Mouse (Mus musculus) liver, embryonic 14.5 days (tissue): ENCODE data around the gene Nobox. TPM values are rescaled to one million over a fixed set of nuclear protein-coding genes. Genes with fewer than 3 reads are reported as not detected.

ENCODE experiments used
- ATAC-seq: fragments of 200-750 bp; cut with Nextera tagmentation; 2 replicates; pipeline ENCODE4 v1.8.0; 2017; ENCODE audit warnings: moderate number of reproducible peaks, mild to moderate bottlenecking, moderate library complexity; ENCODE audit not compliant: insufficient read depth
- DNase-seq, 3 experiments: peaks; one replicate each; pipeline ENCODE4 v3.0.0-alpha.2; 2012 to 2013; ENCODE audit warnings: low read depth in 3 of 3, low spot score in 3 of 3
- H3K27ac ChIP-seq: fragments of 300-500 bp; sonication (generic); 2 replicates; pipeline ENCODE4 v1.5.1; 2014; ENCODE audit warnings: moderate library complexity, mild to moderate bottlenecking, control low read depth, inconsistent platforms
- H3K27me3 ChIP-seq: fragments of 300-500 bp; sonication (generic); 2 replicates; pipeline ENCODE4 v1.6.1; 2014; ENCODE audit warnings: mild to moderate bottlenecking, low read length, moderate library complexity; ENCODE audit not compliant: control insufficient read depth, insufficient read depth
- H3K36me3 ChIP-seq: fragments of 300-500 bp; sonication (generic); replicated peaks from 2 replicates; pipeline ENCODE4 v1.6.1; 2014; ENCODE audit warnings: low read depth; ENCODE audit not compliant: control insufficient read depth, insufficient read depth
- H3K4me1 ChIP-seq, 2 experiments: fragments of 200-500 bp in 1 of 2; fragments of 300-500 bp in 1 of 2; sonication (generic) in 1 of 2; replicated peaks; 2 replicates each; pipeline ENCODE4 v1.6.1; 2012 to 2014; ENCODE audit warnings: antibody characterized with exemption in 1 of 2, inconsistent platforms in 1 of 2, low read length in 1 of 2; ENCODE audit not compliant: control insufficient read depth in 2 of 2, insufficient read depth in 2 of 2
- H3K4me2 ChIP-seq: fragments of 300-500 bp; sonication (generic); 2 replicates; pipeline ENCODE4 v1.6.1; 2014; ENCODE audit warnings: low read depth, mild to moderate bottlenecking, control low read depth, moderate library complexity
- H3K4me3 ChIP-seq, 2 experiments: fragments of 200-500 bp in 1 of 2; fragments of 300-500 bp in 1 of 2; sonication (generic) in 1 of 2; 2 replicates each; pipeline ENCODE4 v1.5.1; 2012 to 2014; ENCODE audit warnings: low read depth in 2 of 2, low read length in 2 of 2, mild to moderate bottlenecking in 2 of 2, control low read depth in 1 of 2, inconsistent platforms in 1 of 2, moderate library complexity in 1 of 2; ENCODE audit not compliant: insufficient read depth in 1 of 2
- H3K9ac ChIP-seq: fragments of 300-500 bp; sonication (generic); replicated peaks from 2 replicates; pipeline ENCODE4 v1.6.1; 2014; ENCODE audit warnings: mild to moderate bottlenecking, control low read depth, moderate library complexity
- H3K9me3 ChIP-seq: fragments of 300-500 bp; sonication (generic); 2 replicates; pipeline ENCODE4 v1.6.1; 2016; ENCODE audit warnings: low read length, mixed read lengths; ENCODE audit not compliant: control insufficient read depth
- CTCF ChIP-seq: IDR thresholded peaks from 2 replicates; pipeline ENCODE4 v1.5.1; 2016; ENCODE audit warnings: antibody characterized with exemption, low read depth, control low read depth
- EP300 ChIP-seq: IDR thresholded peaks from 2 replicates; pipeline ENCODE4 v1.6.1; 2016; ENCODE audit warnings: antibody characterized with exemption, low read depth
- WGBS: fragments of 180-500 bp; shearing (Covaris S2); extraction: QIAGEN DNeasy Blood & Tissue Kit; methylation state at CpG from one replicate; pipeline ENCODE4 v1.1.7; 2014; ENCODE audit not compliant: insufficient replicate concordance; 5-methylcytosine and 5-hydroxymethylcytosine counted together
- polyA plus RNA-seq, 2 experiments: library from polyadenylated mRNA; depleted of rRNA in 1 of 2; stranded (reverse) in 1 of 2; unstranded in 1 of 2; fragments of >200 nt; fragmentation: Nextera tagmentation in 1 of 2; extraction: Ambion mirVana in 1 of 2; gene quantifications; 2 replicates each; pipeline versions ENCODE4 v1.2.1 to v1.2.3; 2012 to 2014

Nobox gene
- polyA plus RNA-seq, 2 experiments = 0.03 TPM; not detected in 1

DNA sequence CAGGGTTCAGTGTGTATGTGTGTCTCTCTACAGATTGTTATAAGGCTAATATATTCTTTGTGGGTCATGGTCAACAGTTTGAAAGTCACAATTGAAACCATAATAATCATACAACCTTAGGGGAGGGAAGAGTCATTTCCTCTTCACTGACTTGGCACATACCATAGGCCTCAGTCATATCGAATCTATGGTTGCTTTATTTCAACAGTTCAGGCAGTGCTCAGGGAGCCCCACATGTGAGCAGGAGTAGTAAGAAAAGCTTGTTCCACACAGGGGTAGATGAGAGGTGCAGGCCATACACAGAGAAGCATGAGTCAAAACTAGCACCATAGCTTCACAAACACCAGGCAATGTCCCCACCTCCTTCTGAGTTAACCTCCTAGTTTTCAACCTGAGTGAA, 33.7 kb upstream of the Nobox start:
- H3K4me2 ChIP-seq = no peak overlapping the region
- H3K36me3 ChIP-seq = no peaks in the 10 kb centered on the region
- 61% methylated on average over 1 of the region's 1 CpGs for WGBS
- no peak for TF ChIP-seq EP300
- TF ChIP-seq CTCF = no peak
- DNase-seq (no peak), ATAC-seq (no peak)
- H3K27ac ChIP-seq = no peak overlapping the region
- H3K27me3 ChIP-seq = no peaks in the 10 kb centered on the region
- H3K9me3 ChIP-seq = no peaks in the 10 kb centered on the region
- H3K9ac ChIP-seq = no peak overlapping the region
- H3K4me3 ChIP-seq = no peak overlapping the region
- no peaks in the 10 kb centered on the region for H3K4me1 ChIP-seq

DNA sequence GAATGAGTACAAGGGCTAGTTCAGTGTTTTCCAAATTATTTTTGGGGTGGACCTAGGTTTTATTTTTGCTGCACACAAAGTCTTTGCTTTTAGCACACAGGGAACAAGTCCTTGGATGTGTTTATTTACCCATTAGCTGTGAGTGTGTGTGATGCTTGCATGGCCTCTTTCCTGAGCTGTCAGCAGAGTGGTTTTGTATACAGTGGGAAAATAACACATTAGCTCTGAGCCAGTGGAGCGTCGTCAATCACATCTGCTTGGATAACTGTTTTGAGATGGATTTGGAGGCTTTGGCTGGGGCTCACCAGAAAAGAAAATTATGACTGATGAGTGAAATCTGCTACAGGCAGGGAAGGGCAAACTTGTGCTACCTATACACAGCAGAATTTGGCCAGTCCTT, 33.0 kb upstream of the Nobox start:
- Histone ChIP-seq H3K4me1 (no peaks in the 10 kb centered on the region), H3K4me2 (no peak overlapping the region), H3K36me3 (no peaks in the 10 kb centered on the region), H3K4me3 (no peak overlapping the region), H3K27ac (no peak overlapping the region), H3K27me3 (no peaks in the 10 kb centered on the region), H3K9me3 (no peaks in the 10 kb centered on the region), H3K9ac (no peak overlapping the region)
- 67% methylated on average over 2 of the region's 2 CpGs for WGBS
- ATAC-seq = no peak
- no peak for DNase-seq
- TF ChIP-seq EP300 (no peak), CTCF (no peak)

DNA sequence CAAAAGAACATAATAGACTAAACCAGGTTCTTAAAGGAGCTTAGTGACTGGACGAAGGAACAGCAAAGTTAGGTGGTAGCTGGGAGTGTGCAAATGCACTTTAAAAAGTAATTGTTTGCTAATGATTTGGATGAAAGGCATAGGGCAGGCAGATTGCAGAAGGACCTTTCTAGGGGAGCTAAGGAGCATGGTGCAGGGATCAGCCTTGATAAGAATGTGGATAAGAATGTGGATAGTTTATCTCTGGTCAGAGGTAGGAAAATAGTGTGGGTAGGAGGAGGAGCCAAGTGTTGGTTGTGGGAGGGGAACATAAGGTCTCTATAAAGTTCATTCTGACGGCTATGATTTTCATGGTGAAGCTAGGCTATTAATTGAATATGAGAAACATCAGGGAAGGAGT, 29.4 kb upstream of the Nobox start:
- Histone ChIP-seq H3K4me3 (no peak overlapping the region), H3K4me2 (no peak overlapping the region), H3K4me1 (no peaks in the 10 kb centered on the region), H3K9ac (no peak overlapping the region), H3K9me3 (no peaks in the 10 kb centered on the region), H3K36me3 (no peaks in the 10 kb centered on the region), H3K27ac (no peak overlapping the region), H3K27me3 (no peaks in the 10 kb centered on the region)
- 44% methylated on average over 2 of the region's 2 CpGs for WGBS
- no peak for DNase-seq
- TF ChIP-seq EP300 = no peak
- no peak for TF ChIP-seq CTCF
- no peak for ATAC-seq

DNA sequence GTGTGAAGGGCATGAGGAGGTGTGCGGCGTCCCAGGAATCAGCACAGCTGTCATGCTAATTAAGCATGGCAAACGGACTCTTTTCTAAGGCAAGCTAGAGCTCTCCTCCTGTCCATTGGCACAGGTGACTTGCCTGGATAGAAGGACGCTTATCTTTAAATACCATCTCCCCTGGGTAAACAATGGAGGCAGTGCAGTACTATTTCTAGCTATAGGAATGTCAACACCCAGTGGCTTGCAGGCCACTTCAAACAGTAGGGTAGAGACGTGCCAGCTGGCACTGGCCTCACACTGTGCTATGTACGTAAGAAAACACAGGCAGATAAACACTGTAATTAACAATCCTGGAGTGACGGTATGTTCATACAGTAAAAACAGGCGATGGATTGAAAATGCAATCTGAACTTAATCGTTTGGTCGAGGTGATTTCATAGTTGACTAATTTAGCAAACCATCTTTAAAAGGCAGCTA, 28.2 kb upstream of the Nobox start:
- H3K4me1 ChIP-seq = no peaks in the 10 kb centered on the region
- TF ChIP-seq CTCF (no peak), EP300 (no peak)
- H3K4me2 ChIP-seq = no peak overlapping the region
- no peak overlapping the region for H3K4me3 ChIP-seq
- H3K27me3 ChIP-seq = no peaks in the 10 kb centered on the region
- H3K9ac ChIP-seq = no peak overlapping the region
- no peaks in the 10 kb centered on the region for H3K9me3 ChIP-seq
- H3K36me3 ChIP-seq = no peaks in the 10 kb centered on the region
- ATAC-seq = no peak
- DNase-seq = no peak
- no peak overlapping the region for H3K27ac ChIP-seq
- WGBS = 51% methylated on average over 10 of the region's 10 CpGs

DNA sequence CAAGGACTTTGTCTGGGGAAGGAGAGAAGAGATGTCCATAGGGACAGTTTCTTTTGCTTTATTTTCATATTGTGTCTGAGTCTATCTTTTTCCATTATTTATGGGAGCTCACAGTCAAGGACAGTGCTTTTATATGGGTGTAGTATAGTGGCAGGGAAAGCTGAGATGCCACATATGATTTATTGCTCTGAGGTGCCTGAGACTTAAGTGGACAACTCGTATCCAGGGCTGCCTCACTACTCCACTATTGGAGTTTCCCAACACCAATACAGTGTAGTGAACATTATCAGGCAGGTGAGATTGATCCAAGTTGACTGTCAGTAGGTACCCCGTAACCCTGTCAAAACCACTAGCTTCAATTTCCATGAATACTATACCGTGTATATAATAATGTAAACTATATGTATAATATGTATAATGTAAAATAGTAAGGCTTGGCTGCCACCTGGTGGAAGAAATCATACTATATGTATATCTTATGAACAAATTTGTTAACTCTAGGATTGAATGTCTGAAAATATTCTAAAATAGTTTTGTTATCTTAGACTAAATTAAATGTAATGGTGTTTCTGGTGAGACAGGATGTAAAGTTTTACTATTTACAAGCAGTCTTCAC, 26.4 kb upstream of the Nobox start:
- DNase-seq (no peak), ATAC-seq (no peak)
- Histone ChIP-seq H3K9me3 (no peaks in the 10 kb centered on the region), H3K36me3 (no peaks in the 10 kb centered on the region), H3K27ac (no peak overlapping the region), H3K27me3 (no peaks in the 10 kb centered on the region), H3K9ac (no peak overlapping the region), H3K4me1 (no peaks in the 10 kb centered on the region), H3K4me2 (no peak overlapping the region), H3K4me3 (no peak overlapping the region)
- 59% methylated on average over 3 of the region's 3 CpGs for WGBS
- TF ChIP-seq EP300 (no peak), CTCF (no peak)
